Mouse (Mus musculus) midbrain, postnatal 0 days (tissue): ENCODE results near the gene Sycp2l. TPM values are rescaled to one million over a fixed set of nuclear protein-coding genes. Genes with fewer than 3 reads are reported as not detected.

Experiments
- ATAC-seq: fragments of 200-750 bp; cut with Nextera tagmentation; 2 replicates; pipeline ENCODE4 v1.8.0; 2017; ENCODE audit warnings: moderate number of reproducible peaks, mild to moderate bottlenecking, moderate TSS enrichment, moderate library complexity; ENCODE audit not compliant: low FRiP score
- DNase-seq: peaks from one replicate; pipeline ENCODE4 v3.0.0-alpha.2; 2015; ENCODE audit warnings: low spot score
- H3K27ac ChIP-seq: fragments of 300-500 bp; sonication (generic); 2 replicates; pipeline ENCODE4 v1.5.1; 2014; ENCODE audit warnings: low read depth, mild to moderate bottlenecking, low read length, mixed read lengths
- H3K27me3 ChIP-seq: fragments of 300-500 bp; sonication (generic); 2 replicates; pipeline ENCODE4 v1.6.1; 2014; ENCODE audit warnings: low read length, control low read depth, mixed read lengths; ENCODE audit not compliant: insufficient read depth
- H3K36me3 ChIP-seq: fragments of 300-500 bp; sonication (generic); 2 replicates; pipeline ENCODE4 v1.6.1; 2014; ENCODE audit warnings: low read length, control low read depth, mixed read lengths; ENCODE audit not compliant: insufficient read depth
- H3K4me1 ChIP-seq: fragments of 300-500 bp; sonication (generic); 2 replicates; pipeline ENCODE4 v1.6.1; 2014; ENCODE audit warnings: mild to moderate bottlenecking, control low read depth, antibody characterized with exemption, low read length, mixed read lengths; ENCODE audit not compliant: insufficient read depth
- H3K4me2 ChIP-seq: fragments of 300-500 bp; sonication (generic); 2 replicates; pipeline ENCODE4 v1.6.1; 2014; ENCODE audit warnings: low read depth, mild to moderate bottlenecking, low read length, mixed read lengths; ENCODE audit not compliant: poor library complexity, severe bottlenecking
- H3K4me3 ChIP-seq: fragments of 300-500 bp; sonication (generic); 2 replicates; pipeline ENCODE4 v1.5.1; 2014; ENCODE audit warnings: low read depth, mild to moderate bottlenecking, low read length, moderate library complexity
- H3K9ac ChIP-seq: fragments of 300-500 bp; sonication (generic); replicated peaks from 2 replicates; pipeline ENCODE4 v1.6.1; 2014; ENCODE audit warnings: mild to moderate bottlenecking, low read length, moderate library complexity, mixed read lengths; ENCODE audit not compliant: poor library complexity, severe bottlenecking
- H3K9me3 ChIP-seq: fragments of 300-500 bp; sonication (generic); 2 replicates; pipeline ENCODE4 v1.6.1; 2016; ENCODE audit warnings: low read length, control low read depth
- CTCF ChIP-seq: IDR thresholded peaks from 2 replicates; pipeline ENCODE4 v1.5.1; 2016; ENCODE audit warnings: antibody characterized with exemption, mild to moderate bottlenecking
- WGBS: fragments of 180-500 bp; shearing (Covaris S2); extraction: QIAGEN DNeasy Blood & Tissue Kit; methylation state at CpG from one replicate; pipeline ENCODE4 v1.1.7; 2014; 5-methylcytosine and 5-hydroxymethylcytosine counted together
- polyA plus RNA-seq: library from polyadenylated mRNA; unstranded; fragments of >200 nt; fragmentation: Nextera tagmentation; extraction: Ambion mirVana; gene quantifications from 2 replicates; pipeline ENCODE4 v1.2.1, GENCODE M21; 2015
- total RNA-seq: library from RNA; depleted of rRNA; stranded (reverse); fragments of >200 nt; gene quantifications from 2 replicates; pipeline ENCODE4 v1.2.3, GENCODE M21; 2014

Gene Sycp2l
- total and polyA plus RNA-seq, 2 experiments from 2014 or later = 0.16 TPM; not detected in 1

DNA sequence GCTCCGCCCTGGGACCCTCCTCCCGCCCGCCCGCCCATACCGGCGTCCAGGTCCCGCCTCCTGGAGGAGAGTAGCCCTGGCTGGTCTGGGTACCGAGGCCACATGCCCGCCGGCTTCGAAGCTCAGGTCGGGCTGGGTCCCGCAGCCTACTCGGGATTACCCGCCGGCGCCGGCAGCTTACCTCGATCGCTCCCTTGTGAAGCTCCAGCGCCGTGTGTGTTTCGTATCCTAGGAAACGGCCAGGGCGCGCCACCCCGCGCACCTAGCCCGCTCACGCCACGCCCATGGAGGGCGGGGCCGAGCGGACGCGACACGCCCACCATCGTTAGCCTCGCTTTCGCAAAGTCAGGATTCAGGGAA, 34.7 kb upstream of the Sycp2l start, which contains the start of gene Mak:
Gene Mak (minus strand): TSS at position 286 of the 360 bp plus-strand sequence.
- no peaks in the 10 kb centered on the region for H3K4me1 ChIP-seq
- H3K36me3 ChIP-seq = no peaks in the 10 kb centered on the region
- no peak within 1 kb of the TSS for H3K27ac ChIP-seq
- 0 out of 2 replicates have a peak, but pooled peaks cover 2% of the 10 kb centered on the region for H3K27me3 ChIP-seq
- ATAC-seq (peak; percentile 92), DNase-seq (peak; percentile 84)
- under 1% methylated on average over 40 of the region's 40 CpGs for WGBS
- peak within 1 kb of the TSS; percentile 65 for H3K9ac ChIP-seq
- peak within 1 kb of the TSS; percentile 91 for H3K4me2 ChIP-seq
- H3K9me3 ChIP-seq = no peaks in the 10 kb centered on the region
- no peak for TF ChIP-seq CTCF
- H3K4me3 ChIP-seq = peak within 1 kb of the TSS; percentile 47

- ATAC-seq (0 out of 2 replicates have a peak, but pooled peaks have one; percentile 41), DNase-seq (no peak)
- TF ChIP-seq CTCF = no peak
- Histone ChIP-seq H3K9ac (no peak overlapping the region), H3K27me3 (0 out of 2 replicates have a peak, but pooled peaks cover 2% of the 10 kb centered on the region), H3K4me1 (no peaks in the 10 kb centered on the region), H3K9me3 (no peaks in the 10 kb centered on the region), H3K4me3 (peak overlapping the region; percentile 47; the same call in 1 of the 2 replicates), H3K27ac (no peak overlapping the region), H3K36me3 (no peaks in the 10 kb centered on the region), H3K4me2 (no peak overlapping the region; the same call in 1 of the 2 replicates)
- 47% methylated on average over 5 of the region's 5 CpGs for WGBS
Observed at GRCm38 (mm10) chr13:41079859-41080258, 34.2 kb upstream of the Sycp2l start.

DNA sequence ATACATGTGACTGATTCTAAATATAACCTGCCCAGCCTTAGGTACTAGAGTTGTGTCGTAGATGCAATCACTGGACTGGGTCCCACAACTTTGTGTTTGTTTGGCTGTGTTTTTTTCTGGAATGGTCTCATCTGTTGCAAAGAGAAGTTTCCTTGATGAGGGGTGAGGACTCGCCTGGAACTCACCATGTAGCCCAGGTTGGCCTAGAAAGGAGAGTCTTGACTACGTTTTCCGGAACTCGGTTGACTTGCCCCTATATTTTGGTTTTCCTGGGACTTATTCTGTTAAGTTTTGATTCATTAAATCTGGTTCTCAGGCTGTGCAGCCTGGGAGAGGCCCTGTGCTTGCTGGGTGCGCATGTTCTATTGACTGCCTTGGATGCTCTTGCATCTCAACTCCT, 33.4 kb upstream of the Sycp2l start:
- Histone ChIP-seq H3K9ac (no peak overlapping the region), H3K36me3 (no peaks in the 10 kb centered on the region), H3K27me3 (0 out of 2 replicates have a peak, but pooled peaks cover 2% of the 10 kb centered on the region), H3K9me3 (no peaks in the 10 kb centered on the region), H3K27ac (no peak overlapping the region), H3K4me3 (no peak overlapping the region), H3K4me2 (no peak overlapping the region), H3K4me1 (no peaks in the 10 kb centered on the region)
- TF ChIP-seq CTCF = no peak
- no peak for ATAC-seq
- WGBS = 93% methylated on average over 6 of the region's 6 CpGs
- no peak for DNase-seq

DNA sequence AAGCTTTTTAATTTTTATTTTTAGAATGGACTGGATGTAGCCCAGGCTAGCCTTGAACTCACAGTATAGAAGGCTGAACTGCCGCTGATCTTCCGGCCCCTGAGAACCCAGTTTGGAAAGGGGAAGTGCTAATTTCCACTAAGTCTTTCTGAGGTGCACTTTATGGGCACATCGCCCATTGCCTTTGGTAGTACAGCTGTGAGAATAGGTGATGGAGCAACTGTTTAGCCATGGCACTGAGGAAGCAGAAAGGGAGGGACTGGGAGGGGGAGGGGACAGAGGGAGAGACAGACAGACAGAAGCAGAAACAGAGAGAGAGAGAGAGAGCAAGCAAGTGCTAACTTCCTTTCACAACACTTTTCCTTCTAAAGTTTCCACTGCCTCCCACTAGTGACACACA, 29.6 kb upstream of the Sycp2l start:
- 0 out of 2 replicates have a peak, but pooled peaks cover 2% of the 10 kb centered on the region for H3K27me3 ChIP-seq
- H3K4me1 ChIP-seq = no peaks in the 10 kb centered on the region
- no peaks in the 10 kb centered on the region for H3K36me3 ChIP-seq
- no peak overlapping the region for H3K4me3 ChIP-seq
- ATAC-seq (no peak), DNase-seq (no peak)
- H3K9me3 ChIP-seq = no peaks in the 10 kb centered on the region
- WGBS = 92% methylated on average over 3 of the region's 3 CpGs
- no peak overlapping the region for H3K9ac ChIP-seq
- no peak for TF ChIP-seq CTCF
- no peak overlapping the region for H3K4me2 ChIP-seq
- no peak overlapping the region for H3K27ac ChIP-seq

DNA sequence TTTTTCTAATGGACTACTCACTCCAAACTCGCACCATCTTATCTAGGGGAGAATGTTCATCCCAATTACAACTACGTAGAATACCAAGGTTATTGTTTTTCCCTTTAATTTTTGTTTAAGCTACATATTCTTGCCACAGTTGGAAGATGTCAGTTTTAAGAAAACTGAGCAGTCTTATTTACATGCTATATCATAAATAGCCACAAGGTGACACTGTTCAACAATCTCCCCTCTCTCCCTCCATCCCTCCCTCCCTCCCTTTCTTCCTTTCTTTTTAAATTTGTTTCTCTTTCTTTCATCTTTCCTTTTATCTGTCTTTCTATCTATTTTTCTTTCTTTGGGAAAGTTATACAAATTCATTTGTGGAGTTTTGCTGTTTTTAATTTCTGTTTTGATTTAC, 29.0 kb upstream of the Sycp2l start:
- WGBS = 23% methylated on average over 2 of the region's 2 CpGs
- DNase-seq (peak; percentile 51), ATAC-seq (no peak)
- Histone ChIP-seq H3K4me2 (no peak overlapping the region), H3K9ac (no peak overlapping the region), H3K9me3 (no peaks in the 10 kb centered on the region), H3K4me3 (no peak overlapping the region), H3K27ac (no peak overlapping the region), H3K36me3 (no peaks in the 10 kb centered on the region), H3K27me3 (0 out of 2 replicates have a peak, but pooled peaks cover 2% of the 10 kb centered on the region), H3K4me1 (no peaks in the 10 kb centered on the region)
- TF ChIP-seq CTCF = peak; percentile 81

GRCm38 (mm10) chr13:41088746-41089145, 25.4 kb upstream of the Sycp2l start:
- no peak for TF ChIP-seq CTCF
- ATAC-seq = no peak
- H3K27ac ChIP-seq = no peak overlapping the region
- H3K9me3 ChIP-seq = no peaks in the 10 kb centered on the region
- H3K4me2 ChIP-seq = no peak overlapping the region
- H3K27me3 ChIP-seq = no peaks in the 10 kb centered on the region
- H3K9ac ChIP-seq = no peak overlapping the region
- DNase-seq = no peak
- no peak overlapping the region for H3K4me3 ChIP-seq
- H3K36me3 ChIP-seq = no peaks in the 10 kb centered on the region
- H3K4me1 ChIP-seq = no peaks in the 10 kb centered on the region
